Mouse (Mus musculus) neural tube, embryonic 12.5 days (tissue): ENCODE measurements around the gene Rnf39. TPM values are rescaled to one million over a fixed set of nuclear protein-coding genes. Genes with fewer than 3 reads are reported as not detected.

Experiments used
- ATAC-seq: fragments of 200-750 bp; cut with Nextera tagmentation; 2 replicates; pipeline ENCODE4 v1.8.0; 2017; ENCODE audit warnings: low read depth, mild to moderate bottlenecking, moderate TSS enrichment, moderate library complexity; ENCODE audit not compliant: low FRiP score
- H3K27ac ChIP-seq: fragments of 300-500 bp; sonication (generic); 2 replicates; pipeline ENCODE4 v1.5.1; 2016
- H3K27me3 ChIP-seq: fragments of 300-500 bp; sonication (generic); replicated peaks from 2 replicates; pipeline ENCODE4 v1.6.1; 2016; ENCODE audit warnings: mild to moderate bottlenecking
- H3K36me3 ChIP-seq: fragments of 300-500 bp; sonication (generic); 2 replicates; pipeline ENCODE4 v1.6.1; 2016; ENCODE audit warnings: mild to moderate bottlenecking
- H3K4me1 ChIP-seq: fragments of 300-500 bp; sonication (generic); 2 replicates; pipeline ENCODE4 v1.6.1; 2016
- H3K4me2 ChIP-seq: fragments of 300-500 bp; sonication (generic); replicated peaks from 2 replicates; pipeline ENCODE4 v1.6.1; 2016; ENCODE audit warnings: mild to moderate bottlenecking
- H3K4me3 ChIP-seq: fragments of 300-500 bp; sonication (generic); 2 replicates; pipeline ENCODE4 v1.5.1; 2016
- H3K9ac ChIP-seq: fragments of 300-500 bp; sonication (generic); 2 replicates; pipeline ENCODE4 v1.6.1; 2016; ENCODE audit warnings: mild to moderate bottlenecking
- H3K9me3 ChIP-seq: fragments of 300-500 bp; sonication (generic); 2 replicates; pipeline ENCODE4 v1.6.1; 2016; ENCODE audit warnings: mild to moderate bottlenecking
- WGBS: fragments of 180-500 bp; shearing (Covaris S2); methylation state at CpG from one replicate; pipeline ENCODE4 v1.1.7; 2016; 5-methylcytosine and 5-hydroxymethylcytosine counted together
- polyA plus RNA-seq: library from polyadenylated mRNA; unstranded; fragments of >200 nt; fragmentation: Nextera tagmentation; extraction: Ambion mirVana; gene quantifications from 2 replicates; pipeline ENCODE4 v1.2.1, GENCODE M21; 2016

Rnf39 gene
- polyA plus RNA-seq, 1 experiment from 2014 or later: 1.3 TPM

DNA sequence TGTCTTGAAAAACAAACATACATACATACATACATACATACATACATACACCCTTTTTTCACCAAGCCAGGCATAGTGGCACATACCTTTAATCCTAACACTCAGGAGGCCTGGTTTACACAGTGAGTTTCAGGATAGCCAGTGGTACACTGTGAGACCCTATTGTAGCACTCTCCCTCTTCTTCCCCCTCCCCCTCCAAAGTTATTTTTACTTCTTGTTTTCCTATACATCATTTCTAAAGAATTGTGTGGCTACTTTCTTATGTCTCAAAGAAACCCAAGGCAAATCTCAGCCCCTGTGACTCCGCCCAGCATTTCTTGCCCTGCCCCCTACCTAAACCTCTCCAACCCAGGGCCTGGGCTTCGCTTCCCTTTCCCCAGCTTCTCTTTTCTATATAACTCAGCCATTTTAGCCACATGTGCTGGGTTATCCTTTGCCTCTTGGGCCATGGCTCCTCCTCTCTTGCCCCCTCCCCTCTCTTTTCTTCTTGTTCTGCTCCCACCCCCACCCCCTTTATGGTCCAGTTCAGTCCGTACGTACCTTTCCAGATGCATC lies 51.1 kb downstream of the Rnf39 start:
- H3K27me3 ChIP-seq: peaks cover 9% of the 10 kb centered on the region
- no peak overlapping the region for H3K4me2 ChIP-seq
- no peaks in the 10 kb centered on the region for H3K36me3 ChIP-seq
- H3K4me1 ChIP-seq: no peaks in the 10 kb centered on the region
- ATAC-seq: no peak
- H3K9ac ChIP-seq: no peak overlapping the region
- no peaks in the 10 kb centered on the region for H3K9me3 ChIP-seq
- H3K27ac ChIP-seq: no peak overlapping the region
- no peak overlapping the region for H3K4me3 ChIP-seq
- WGBS: 89% methylated on average over 4 of the region's 4 CpGs

DNA sequence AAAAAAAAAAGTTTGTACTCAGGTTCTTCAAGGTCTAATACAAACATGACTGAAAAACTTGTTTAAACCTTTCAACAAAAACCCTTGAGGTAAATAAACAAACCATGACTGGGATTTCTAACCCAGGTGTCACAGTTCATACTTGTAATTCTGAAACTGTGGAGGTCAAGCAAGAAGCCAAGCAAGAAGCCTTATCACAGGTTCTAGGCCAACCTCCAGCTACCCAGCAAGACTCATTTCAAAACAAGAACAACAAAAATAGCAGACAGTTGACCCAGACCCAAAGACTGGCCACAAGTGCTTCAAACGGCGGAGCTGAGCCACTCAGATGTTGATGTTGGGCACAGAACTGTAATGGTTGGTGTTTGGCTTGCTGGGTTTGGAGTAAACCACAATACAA lies 51.8 kb downstream of the Rnf39 start:
- ATAC-seq: no peak

DNA sequence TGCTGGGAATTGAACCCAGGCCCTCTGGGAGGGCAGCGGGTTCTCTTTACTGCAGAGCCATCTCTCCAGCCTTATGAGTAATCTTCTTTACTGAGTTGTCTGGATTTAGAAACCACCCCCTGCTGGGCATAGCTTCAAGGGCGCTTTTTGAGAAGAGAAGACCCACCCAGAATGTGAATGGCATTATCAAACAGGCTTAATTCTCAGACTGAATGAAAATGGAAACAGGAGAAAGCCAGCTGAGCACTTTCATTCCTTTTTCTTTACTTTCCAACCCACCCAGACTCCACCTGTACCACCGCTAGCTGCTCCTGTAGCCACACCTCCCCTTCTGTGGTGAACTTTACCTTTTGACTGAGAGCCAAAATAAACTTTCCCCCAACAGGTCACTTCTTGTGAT lies 52.7 kb downstream of the Rnf39 start:
- no peak overlapping the region for H3K4me2 ChIP-seq
- H3K36me3 ChIP-seq: no peaks in the 10 kb centered on the region
- H3K27me3 ChIP-seq: no peaks in the 10 kb centered on the region
- no peaks in the 10 kb centered on the region for H3K9me3 ChIP-seq
- WGBS: 67% methylated on average over 3 of the region's 3 CpGs
- ATAC-seq: no peak
- H3K27ac ChIP-seq: no peak overlapping the region
- no peak overlapping the region for H3K9ac ChIP-seq
- H3K4me3 ChIP-seq: no peak overlapping the region
- no peaks in the 10 kb centered on the region for H3K4me1 ChIP-seq

More for the DNA sequence above, 51.8 kb downstream of the Rnf39 start:
- H3K36me3 ChIP-seq: no peaks in the 10 kb centered on the region
- WGBS: 93% methylated on average over 2 of the region's 2 CpGs
- no peak overlapping the region for H3K4me2 ChIP-seq
- H3K4me3 ChIP-seq: no peak overlapping the region
- H3K4me1 ChIP-seq: no peaks in the 10 kb centered on the region
- no peak overlapping the region for H3K9ac ChIP-seq
- H3K9me3 ChIP-seq: no peaks in the 10 kb centered on the region
- H3K27ac ChIP-seq: no peak overlapping the region
- H3K27me3 ChIP-seq: peaks cover 2% of the 10 kb centered on the region

DNA sequence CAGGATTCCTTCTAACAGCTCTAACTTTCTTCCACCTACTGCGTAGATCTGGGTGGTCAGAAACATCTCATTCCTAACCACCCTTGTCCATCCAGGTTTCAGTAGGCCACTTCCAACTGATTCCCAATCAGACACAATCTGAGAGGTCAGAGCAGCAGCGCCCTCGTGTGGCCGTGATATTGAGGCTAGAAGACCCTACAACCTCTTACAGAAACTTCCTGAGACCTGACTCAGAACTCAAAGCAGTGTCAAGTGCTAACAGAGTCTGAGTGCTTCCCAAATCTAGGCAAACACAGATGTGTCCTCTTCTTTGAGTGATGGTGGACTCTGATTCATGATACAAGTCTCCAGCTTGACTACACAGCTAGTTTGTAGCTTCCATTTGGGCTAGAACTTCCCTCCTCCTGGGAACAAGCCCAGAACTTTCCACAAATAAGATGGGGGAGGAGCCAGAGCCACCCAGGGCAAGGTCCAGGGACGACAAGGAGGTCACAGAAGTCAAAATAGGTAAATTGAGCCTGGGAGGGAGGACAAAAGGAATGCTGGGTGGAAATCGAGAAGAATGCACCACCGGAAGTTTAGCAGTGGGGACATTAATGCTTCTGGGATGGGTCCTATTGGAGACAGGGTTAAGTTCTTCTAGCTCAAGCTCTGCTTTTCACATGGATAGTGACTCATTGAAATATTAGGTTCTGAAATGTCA lies 54.5 kb downstream of the Rnf39 start:
- Histone ChIP-seq H3K4me3 (no peak overlapping the region), H3K36me3 (no peaks in the 10 kb centered on the region), H3K27me3 (no peaks in the 10 kb centered on the region), H3K27ac (no peak overlapping the region), H3K9me3 (no peaks in the 10 kb centered on the region), H3K4me1 (no peaks in the 10 kb centered on the region; the same call in 1 of the 2 replicates), H3K9ac (no peak overlapping the region), H3K4me2 (no peak overlapping the region)
- 32% methylated on average over 7 of the region's 7 CpGs for WGBS
- peak; percentile 52; the same call in 1 of the 2 replicates for ATAC-seq

Other genes with a start within 250 kb of the Rnf39 start
- gene H2-M10.5, start 170.0 kb upstream of the Rnf39 start, polyA plus RNA-seq: not detected in 2 replicates
- gene H2-M10.6, start 130.7 kb upstream of the Rnf39 start, polyA plus RNA-seq: not detected in 2 replicates
- 52.1 and 56.8 TPM in 2 replicates for gene Trim26, start 105.8 kb upstream of the Rnf39 start, polyA plus RNA-seq
- gene Trim15, start 75.7 kb upstream of the Rnf39 start, polyA plus RNA-seq: 0.37 and 0.46 TPM in 2 replicates
- 4.6 and 5.4 TPM in 2 replicates for gene Trim10, start 73.3 kb upstream of the Rnf39 start, polyA plus RNA-seq
- not detected in 2 replicates for gene Trim40, start 52.8 kb upstream of the Rnf39 start, polyA plus RNA-seq
- not detected in 2 replicates for gene Trim31, start 44.8 kb upstream of the Rnf39 start, polyA plus RNA-seq
- gene Ppp1r11, start 8.8 kb downstream of the Rnf39 start, polyA plus RNA-seq: 147 and 155 TPM in 2 replicates
- gene Znrd1, start 15.6 kb downstream of the Rnf39 start, polyA plus RNA-seq: 72.3 and 82.2 TPM in 2 replicates
- 6.0 and 6.2 TPM in 2 replicates for gene Znrd1as, start 15.7 kb downstream of the Rnf39 start, polyA plus RNA-seq
- 0.47 TPM in 1 of 2 replicates, not detected in the other for gene 2410137M14Rik, start 38.3 kb downstream of the Rnf39 start, polyA plus RNA-seq
- 1.7 and 1.9 TPM in 2 replicates for gene H2-M5, start 46.6 kb downstream of the Rnf39 start, polyA plus RNA-seq
- gene Zfp57, start 58.2 kb downstream of the Rnf39 start, polyA plus RNA-seq: 208 and 210 TPM in 2 replicates
- 1.0 and 1.3 TPM in 2 replicates for gene Mog, start 80.5 kb downstream of the Rnf39 start, polyA plus RNA-seq
- gene Gabbr1, start 103.0 kb downstream of the Rnf39 start, polyA plus RNA-seq: 44.6 and 47.0 TPM in 2 replicates
- 0.11 TPM in 1 of 2 replicates, not detected in the other for gene Olfr90, start 145.6 kb downstream of the Rnf39 start, polyA plus RNA-seq
- not detected in 2 replicates for gene Olfr91, start 155.4 kb downstream of the Rnf39 start, polyA plus RNA-seq
- gene Olfr92, start 177.2 kb downstream of the Rnf39 start, polyA plus RNA-seq: not detected in 2 replicates
- not detected in 2 replicates for gene Olfr93, start 218.6 kb downstream of the Rnf39 start, polyA plus RNA-seq